In genomic region chr1:178848380-178849106, GRCm38 (mm10) we compare ENCODE assay signal across 19 mouse cellular contexts.
DNase-seq lines count a peak whose midpoint lies in the region; ATAC-seq and TF ChIP-seq lines count a peak whose summit lies in the region.
"Had no signal": no experiment of that assay in that cellular context is flagged by ENCODE, and none has a peak within 500 bp of the region (broad histone marks: within the 10 kb centered on the region; RNA-seq: fewer than 3 reads in every experiment).

No protein-coding gene starts in this region.

- TF ChIP-seq CTCF in lung, postnatal 0 days (IDR thresholded peaks at IDR 0.05): no peak

- 0 out of 2 replicates have a peak, but pooled peaks have one; percentile 49 for ATAC-seq in cerebellum, adult (ENCODE audit: insufficient number of reproducible peaks, low FRiP score, low TSS enrichment)
- no peak; the same call in 1 of the 2 replicates for ATAC-seq in midbrain, embryonic 14.5 days (ENCODE audit: low FRiP score, low TSS enrichment)
- no peak for ATAC-seq in neural tube, embryonic 15.5 days (ENCODE audit: low FRiP score)
- ATAC-seq in lung, postnatal 0 days: no peak
- ATAC-seq: intestine, postnatal 0 days; liver, embryonic 12.5 days had no signal

- H3K4me2 ChIP-seq in midbrain, embryonic 14.5 days (ENCODE audit: low read length): no peak overlapping the region
- no peak overlapping the region for H3K4me2 ChIP-seq in neural tube, embryonic 15.5 days
- no peak overlapping the region for H3K4me2 ChIP-seq in lung, postnatal 0 days (replicated peaks; ENCODE audit: low read depth, low read length)
- H3K4me2 ChIP-seq: embryonic facial prominence, embryonic 15.5 days; heart, embryonic 15.5 days; liver, embryonic 12.5 days; lung, embryonic 14.5 days had no signal

- peaks cover 2% of the 10 kb centered on the region for H3K4me1 ChIP-seq in midbrain, embryonic 14.5 days (ENCODE audit: control insufficient read depth, insufficient read depth, low read length)
- H3K4me1 ChIP-seq in midbrain, embryonic 10.5 days: peaks cover 10% of the 10 kb centered on the region; the same call in 1 of the 2 replicates
- 0 out of 2 replicates have a peak, but pooled peaks cover 4% of the 10 kb centered on the region for H3K4me1 ChIP-seq in neural tube, embryonic 15.5 days
- H3K4me1 ChIP-seq in lung, postnatal 0 days (ENCODE audit: insufficient read depth, low read depth, low read length): no peaks in the 10 kb centered on the region
- H3K4me1 ChIP-seq: embryonic facial prominence, embryonic 15.5 days; liver, embryonic 12.5 days had no signal

- H3K9ac ChIP-seq in midbrain, embryonic 14.5 days (replicated peaks; ENCODE audit: low read length): no peak overlapping the region
- no peak overlapping the region for H3K9ac ChIP-seq in neural tube, embryonic 15.5 days (replicated peaks)
- H3K9ac ChIP-seq in lung, postnatal 0 days (replicated peaks; ENCODE audit: low read depth): no peak overlapping the region
- H3K9ac ChIP-seq: embryonic facial prominence, embryonic 15.5 days; heart, embryonic 15.5 days; liver, embryonic 12.5 days; lung, embryonic 14.5 days had no signal

- H3K27me3 ChIP-seq in midbrain, embryonic 14.5 days (ENCODE audit: control insufficient read depth, insufficient read depth, low read length): no peaks in the 10 kb centered on the region
- no peaks in the 10 kb centered on the region for H3K27me3 ChIP-seq in midbrain, embryonic 10.5 days (ENCODE audit: low read depth, poor library complexity, severe bottlenecking)
- H3K27me3 ChIP-seq in neural tube, embryonic 15.5 days (replicated peaks): no peaks in the 10 kb centered on the region
- no peaks in the 10 kb centered on the region for H3K27me3 ChIP-seq in lung, postnatal 0 days (replicated peaks; ENCODE audit: insufficient read depth, low read length)
- H3K27me3 ChIP-seq: CH12.LX; embryonic facial prominence, embryonic 15.5 days; heart, embryonic 15.5 days had no signal

- no peaks in the 10 kb centered on the region for H3K36me3 ChIP-seq in midbrain, embryonic 14.5 days (ENCODE audit: control insufficient read depth, insufficient read depth, low read length)
- H3K36me3 ChIP-seq in midbrain, embryonic 10.5 days: no peaks in the 10 kb centered on the region
- no peaks in the 10 kb centered on the region for H3K36me3 ChIP-seq in neural tube, embryonic 15.5 days
- no peaks in the 10 kb centered on the region for H3K36me3 ChIP-seq in lung, postnatal 0 days (ENCODE audit: insufficient read depth, low read length)
- H3K36me3 ChIP-seq: embryonic facial prominence, embryonic 15.5 days; heart, embryonic 15.5 days; liver, embryonic 12.5 days had no signal

- H3K9me3 ChIP-seq in midbrain, embryonic 14.5 days (ENCODE audit: control insufficient read depth, low read length): no peaks in the 10 kb centered on the region
- H3K9me3 ChIP-seq in midbrain, embryonic 10.5 days (replicated peaks): no peaks in the 10 kb centered on the region
- no peaks in the 10 kb centered on the region for H3K9me3 ChIP-seq in neural tube, embryonic 15.5 days (replicated peaks)
- H3K9me3 ChIP-seq in lung, postnatal 0 days (ENCODE audit: low read length): no peaks in the 10 kb centered on the region
- H3K9me3 ChIP-seq: embryonic facial prominence, embryonic 15.5 days; heart, embryonic 15.5 days; liver, embryonic 12.5 days had no signal

- WGBS in midbrain, embryonic 14.5 days: 64% methylated on average over 5 of the region's 5 CpGs
- 92% methylated on average over 5 of the region's 5 CpGs for WGBS in midbrain, embryonic 10.5 days
- 71% methylated on average over 5 of the region's 5 CpGs for WGBS in neural tube, embryonic 15.5 days
- WGBS in lung, postnatal 0 days: 78% methylated on average over 5 of the region's 5 CpGs

- no peak for DNase-seq in cerebellum, postnatal 4 days (ENCODE audit: low spot score in 2 of 2)
- DNase-seq in midbrain, embryonic 14.5 days: peak; percentile 49
- no peak for DNase-seq in midbrain, embryonic 10.5 days (ENCODE audit: low spot score)
- peak; percentile 36 for DNase-seq in cerebellum, adult 9-11 months
- no peak for DNase-seq in lung, postnatal 0 days (ENCODE audit: low spot score)
- DNase-seq in T-cell, adult 2 months (ENCODE audit: low spot score): no peak
- DNase-seq: adrenal gland, postnatal 25 days; gastrocnemius, postnatal 10 days; heart, adult 2 months; kidney, postnatal 10 days; lung, embryonic 14.5 days; thymus, postnatal 4 days had no signal

- no peak for TF ChIP-seq EP300 in lung, postnatal 0 days (IDR thresholded peaks at IDR 0.05)

- peak overlapping the region; percentile 32; the same call in 1 of the 2 replicates for H3K27ac ChIP-seq in midbrain, embryonic 14.5 days (replicated peaks; ENCODE audit: low read depth, low read length)
- no peak overlapping the region for H3K27ac ChIP-seq in midbrain, embryonic 10.5 days (replicated peaks)
- 0 out of 2 replicates have a peak overlapping the region, but pooled peaks have one; percentile 18 for H3K27ac ChIP-seq in neural tube, embryonic 15.5 days (replicated peaks)
- no peak overlapping the region for H3K27ac ChIP-seq in lung, postnatal 0 days (ENCODE audit: low read length)
- H3K27ac ChIP-seq: embryonic facial prominence, embryonic 15.5 days; heart, adult 2 months; heart, embryonic 15.5 days; liver, embryonic 12.5 days had no signal

- H3K4me3 ChIP-seq in midbrain, embryonic 14.5 days (replicated peaks; ENCODE audit: low read depth, low read length): no peak overlapping the region
- H3K4me3 ChIP-seq in midbrain, embryonic 10.5 days: no peak overlapping the region
- H3K4me3 ChIP-seq in neural tube, embryonic 15.5 days (replicated peaks): no peak overlapping the region
- H3K4me3 ChIP-seq in lung, postnatal 0 days (ENCODE audit: low read depth, low read length): no peak overlapping the region
- H3K4me3 ChIP-seq: embryonic facial prominence, embryonic 15.5 days; heart, adult 2 months; heart, embryonic 15.5 days; liver, embryonic 12.5 days had no signal

Comparison
In these comparisons a context has a peak if more than half of its experiments do, and no peak if none do; other contexts are left out.
1. DNase-seq: peak in midbrain, embryonic 14.5 days (single experiment) and cerebellum, adult 9-11 months (single experiment); none in cerebellum, postnatal 4 days (0 of 2), midbrain, embryonic 10.5 days (single experiment), lung, postnatal 0 days (single experiment) and T-cell, adult 2 months (single experiment).
2. H3K27ac ChIP-seq: peak in midbrain, embryonic 14.5 days (single experiment) and neural tube, embryonic 15.5 days (single experiment); none in midbrain, embryonic 10.5 days (single experiment) and lung, postnatal 0 days (single experiment).